Mouse (Mus musculus) stomach, embryonic 16.5 days (tissue): ENCODE measurements around the gene Limd2. TPM values are rescaled to one million over a fixed set of nuclear protein-coding genes. Genes with fewer than 3 reads are reported as not detected.
A peak's percentile ranks its signal among the peaks of the same experiment; 100 is the strongest.

Source experiments
- ATAC-seq: fragments of 200-750 bp; cut with Nextera tagmentation; 2 replicates; pipeline ENCODE4 v1.8.0; 2017; ENCODE audit warnings: moderate number of reproducible peaks, moderate TSS enrichment; ENCODE audit not compliant: insufficient read depth, low FRiP score
- H3K27ac ChIP-seq: fragments of 300-500 bp; sonication (generic); 2 replicates; pipeline ENCODE4 v1.5.1; 2014; ENCODE audit warnings: low read length
- H3K27me3 ChIP-seq: fragments of 300-500 bp; sonication (generic); 2 replicates; pipeline ENCODE4 v1.6.1; 2014; ENCODE audit warnings: low read length, control low read depth, mixed read lengths; ENCODE audit not compliant: control insufficient read depth, insufficient read depth
- H3K36me3 ChIP-seq: fragments of 300-500 bp; sonication (generic); 2 replicates; pipeline ENCODE4 v1.6.1; 2014; ENCODE audit warnings: low read length; ENCODE audit not compliant: control insufficient read depth, insufficient read depth
- H3K4me1 ChIP-seq: fragments of 300-500 bp; sonication (generic); 2 replicates; pipeline ENCODE4 v1.6.1; 2014; ENCODE audit warnings: low read length, control low read depth, mixed read lengths; ENCODE audit not compliant: control insufficient read depth, insufficient read depth
- H3K4me2 ChIP-seq: fragments of 300-500 bp; sonication (generic); 2 replicates; pipeline ENCODE4 v1.6.1; 2014; ENCODE audit warnings: low read depth, low read length, mixed read lengths
- H3K4me3 ChIP-seq: fragments of 300-500 bp; sonication (generic); replicated peaks from 2 replicates; pipeline ENCODE4 v1.5.1; 2014; ENCODE audit warnings: mild to moderate bottlenecking, low read length
- H3K9ac ChIP-seq: fragments of 300-500 bp; sonication (generic); 2 replicates; pipeline ENCODE4 v1.6.1; 2014; ENCODE audit warnings: low read length
- H3K9me3 ChIP-seq: fragments of 300-500 bp; sonication (generic); replicated peaks from 2 replicates; pipeline ENCODE4 v1.6.1; 2016; ENCODE audit warnings: low read length, control low read depth; ENCODE audit not compliant: control insufficient read depth
- WGBS: fragments of 180-500 bp; shearing (Covaris S2); extraction: QIAGEN DNeasy Blood & Tissue Kit; methylation state at CpG from one replicate; pipeline ENCODE4 v1.1.7; 2014; 5-methylcytosine and 5-hydroxymethylcytosine counted together
- polyA plus RNA-seq: library from polyadenylated mRNA; unstranded; fragments of >200 nt; fragmentation: Nextera tagmentation; extraction: Ambion mirVana; gene quantifications from 2 replicates; pipeline ENCODE4 v1.2.1, GENCODE M21; 2015

Gene Limd2
- polyA plus RNA-seq, 1 experiment from 2014 or later: 111 TPM

DNA sequence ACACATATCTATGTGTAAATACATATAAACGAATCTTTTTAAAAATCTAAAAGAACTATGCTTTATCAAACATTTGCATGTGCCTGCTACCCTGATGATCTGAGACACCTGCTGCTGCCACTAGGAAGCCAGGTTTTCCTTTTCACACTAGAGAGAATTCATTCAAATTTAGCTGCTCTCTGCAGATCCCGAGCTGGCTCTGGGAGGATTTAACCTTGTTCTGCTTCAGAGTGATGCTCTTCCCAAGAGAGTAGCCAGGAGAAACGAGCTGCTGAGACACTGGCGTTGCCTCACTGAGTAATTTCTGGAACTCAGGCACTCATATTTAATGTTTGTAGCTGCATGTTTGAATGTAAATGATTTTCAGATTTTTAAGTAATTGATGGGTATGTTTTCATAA lies 35.9 kb downstream of the Limd2 start:
- H3K36me3 ChIP-seq: no peaks in the 10 kb centered on the region
- no peak for ATAC-seq
- 67% methylated on average over 4 of the region's 4 CpGs for WGBS
- H3K4me3 ChIP-seq: no peak overlapping the region
- H3K4me2 ChIP-seq: no peak overlapping the region
- no peaks in the 10 kb centered on the region for H3K9me3 ChIP-seq
- no peak overlapping the region for H3K27ac ChIP-seq
- no peak overlapping the region for H3K9ac ChIP-seq
- no peaks in the 10 kb centered on the region for H3K4me1 ChIP-seq
- no peaks in the 10 kb centered on the region for H3K27me3 ChIP-seq

DNA sequence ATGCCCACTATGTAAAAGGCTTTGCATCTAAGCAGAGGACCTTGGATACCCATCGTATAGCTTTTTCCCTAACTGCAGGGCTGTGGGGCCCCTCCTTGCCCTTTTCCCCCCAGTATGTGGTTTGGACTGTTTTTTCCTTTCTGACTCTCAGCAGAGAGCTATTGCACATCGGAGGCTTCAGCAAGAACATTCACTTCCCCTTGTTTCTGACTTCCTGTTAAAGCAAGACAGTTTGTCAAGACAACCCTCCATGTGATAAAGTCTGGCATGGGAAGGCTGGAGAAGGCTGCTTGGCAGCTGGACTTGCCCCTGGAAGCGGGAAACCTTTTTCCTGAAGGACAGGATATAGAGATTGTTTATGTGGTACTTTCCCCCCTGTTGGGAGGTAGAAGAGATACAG lies 37.9 kb downstream of the Limd2 start:
- no peak overlapping the region for H3K4me2 ChIP-seq
- no peaks in the 10 kb centered on the region for H3K9me3 ChIP-seq
- H3K4me1 ChIP-seq: no peaks in the 10 kb centered on the region
- no peaks in the 10 kb centered on the region for H3K27me3 ChIP-seq
- peak overlapping the region; percentile 34; the same call in 1 of the 2 replicates for H3K27ac ChIP-seq
- no peaks in the 10 kb centered on the region for H3K36me3 ChIP-seq
- WGBS: 72% methylated on average over 3 of the region's 3 CpGs
- H3K4me3 ChIP-seq: no peak overlapping the region
- ATAC-seq: no peak
- no peak overlapping the region for H3K9ac ChIP-seq

GRCm38 (mm10) chr11:106122221-106122620 lies 38.4 kb downstream of the Limd2 start:
- Histone ChIP-seq H3K4me2 (no peak overlapping the region), H3K4me1 (no peaks in the 10 kb centered on the region), H3K4me3 (no peak overlapping the region), H3K9ac (no peak overlapping the region), H3K27ac (peak overlapping the region; percentile 34; the same call in 1 of the 2 replicates), H3K36me3 (no peaks in the 10 kb centered on the region), H3K9me3 (no peaks in the 10 kb centered on the region), H3K27me3 (no peaks in the 10 kb centered on the region)
- ATAC-seq: no peak
- 97% methylated on average over 5 of the region's 5 CpGs for WGBS

DNA sequence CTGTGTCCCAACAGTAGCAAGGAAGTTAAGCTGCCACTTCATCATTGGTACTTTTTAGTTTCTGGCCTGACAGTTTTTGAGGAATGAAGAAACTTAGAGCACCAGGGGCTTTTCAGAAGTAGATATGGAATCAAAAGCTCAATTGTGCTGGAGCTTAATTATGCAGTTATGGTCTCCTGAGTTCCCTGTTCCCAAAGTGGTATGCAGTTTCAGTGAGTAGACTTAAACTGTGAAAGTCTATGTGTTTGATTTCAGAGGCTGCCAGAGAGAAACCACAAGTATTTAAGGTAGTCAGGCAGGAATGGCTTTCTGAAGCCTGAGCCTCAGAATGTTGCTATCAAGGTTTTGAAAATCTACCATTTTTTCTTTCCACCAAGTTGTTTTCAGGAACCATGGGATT lies 49.0 kb downstream of the Limd2 start:
- Histone ChIP-seq H3K36me3 (0 out of 2 replicates have a peak, but pooled peaks cover 9% of the 10 kb centered on the region), H3K4me2 (no peak overlapping the region), H3K27me3 (no peaks in the 10 kb centered on the region), H3K9ac (no peak overlapping the region), H3K4me1 (no peaks in the 10 kb centered on the region), H3K4me3 (no peak overlapping the region), H3K27ac (no peak overlapping the region), H3K9me3 (no peaks in the 10 kb centered on the region)
- no peak for ATAC-seq

Other genes with a start within 250 kb of the Limd2 start
- gene Cyb561, start 207.5 kb downstream of the Limd2 start, polyA plus RNA-seq: 45.6 and 54.7 TPM in 2 replicates
- 3.3 and 3.5 TPM in 2 replicates for gene Ace, start 192.9 kb downstream of the Limd2 start, polyA plus RNA-seq
- gene Ace3, start 166.2 kb downstream of the Limd2 start, polyA plus RNA-seq: not detected in 2 replicates
- gene Kcnh6, start 152.7 kb downstream of the Limd2 start, polyA plus RNA-seq: 0.46 and 0.92 TPM in 2 replicates
- 53.3 and 54.3 TPM in 2 replicates for gene Dcaf7, start 124.0 kb downstream of the Limd2 start, polyA plus RNA-seq
- 10.5 and 12.2 TPM in 2 replicates for gene Taco1, start 94.8 kb downstream of the Limd2 start, polyA plus RNA-seq
- gene Map3k3, start 76.2 kb downstream of the Limd2 start, polyA plus RNA-seq: 8.1 and 8.2 TPM in 2 replicates
- gene Gm10840, start within 50 bp of the Limd2 start, polyA plus RNA-seq: not detected in 2 replicates
- 18.8 and 19.6 TPM in 2 replicates for gene Strada, start 41.3 kb upstream of the Limd2 start, polyA plus RNA-seq
- gene Ccdc47, start 55.5 kb upstream of the Limd2 start, polyA plus RNA-seq: 100 and 112 TPM in 2 replicates
- 69.6 and 70.0 TPM in 2 replicates for gene Ddx42, start 56.1 kb upstream of the Limd2 start, polyA plus RNA-seq
- 46.4 and 50.9 TPM in 2 replicates for gene Ftsj3, start 95.2 kb upstream of the Limd2 start, polyA plus RNA-seq
- gene Psmc5, start 95.3 kb upstream of the Limd2 start, polyA plus RNA-seq: 257 and 260 TPM in 2 replicates
- gene Smarcd2, start 112.1 kb upstream of the Limd2 start, polyA plus RNA-seq: 53.8 and 58.1 TPM in 2 replicates
- 0.21 TPM in 2 replicates for gene Tcam1, start 115.8 kb upstream of the Limd2 start, polyA plus RNA-seq
- not detected in 2 replicates for gene Gh, start 141.0 kb upstream of the Limd2 start, polyA plus RNA-seq
- 3.5 and 3.6 TPM in 2 replicates for gene Cd79b, start 153.9 kb upstream of the Limd2 start, polyA plus RNA-seq
- 0.04 and 0.30 TPM in 2 replicates for gene Scn4a, start 192.4 kb upstream of the Limd2 start, polyA plus RNA-seq
- 0.62 and 0.96 TPM in 2 replicates for gene Prr29, start 204.6 kb upstream of the Limd2 start, polyA plus RNA-seq
- gene Icam2, start 227.2 kb upstream of the Limd2 start, polyA plus RNA-seq: 39.5 and 40.6 TPM in 2 replicates